Comparison of ENCODE assay signal across 18 mouse cellular contexts in genomic region chr9:45919895-45920294, GRCm38 (mm10). TPM values are rescaled to one million over a fixed set of nuclear protein-coding genes. Genes with fewer than 3 reads are reported as not detected.
DNase-seq lines count a peak whose midpoint lies in the region; ATAC-seq and TF ChIP-seq lines count a peak whose summit lies in the region.
"Had no signal": no experiment of that assay in that cellular context is flagged by ENCODE, and none has a peak within 500 bp of the region (broad histone marks: within the 10 kb centered on the region; RNA-seq: fewer than 3 reads in every experiment).

No protein-coding gene starts in this region.

- intact Hi-C loops in gastrocnemius, adult 2 months (cut with DNase I), result no loop called here

- no peak for TF ChIP-seq CTCF in gastrocnemius, adult 2 months (IDR thresholded peaks at IDR 0.05)
- TF ChIP-seq CTCF in lung, embryonic 14.5 days (IDR thresholded peaks at IDR 0.05; ENCODE audit: low read depth), result no peak

- no peaks in the 10 kb centered on the region for H3K9me3 ChIP-seq in lung, embryonic 14.5 days (ENCODE audit: low read depth, low read length)
- H3K9me3 ChIP-seq: hindbrain, embryonic 15.5 days; limb, embryonic 12.5 days; liver, embryonic 15.5 days had no signal

- H3K27ac ChIP-seq in gastrocnemius, adult 2 months, result peak overlapping the region; percentile 72
- peak overlapping the region; percentile 26; the same call in 1 of the 2 replicates for H3K27ac ChIP-seq in lung, embryonic 14.5 days (ENCODE audit: low read depth)
- H3K27ac ChIP-seq: hindbrain, embryonic 15.5 days; limb, embryonic 12.5 days; liver, embryonic 15.5 days had no signal

- no peaks in the 10 kb centered on the region for H3K27me3 ChIP-seq in lung, embryonic 14.5 days (ENCODE audit: insufficient read depth, low read length)
- H3K27me3 ChIP-seq: hindbrain, embryonic 15.5 days; limb, embryonic 12.5 days; liver, embryonic 15.5 days; Patski had no signal

- WGBS in lung, embryonic 14.5 days, result 24% methylated on average over 1 of the region's 1 CpGs

- no peaks in the 10 kb centered on the region for H3K4me1 ChIP-seq in lung, embryonic 14.5 days (ENCODE audit: insufficient read depth)
- H3K4me1 ChIP-seq: limb, embryonic 12.5 days; liver, embryonic 15.5 days had no signal

- H3K9ac ChIP-seq in lung, embryonic 14.5 days, result no peak overlapping the region
- H3K9ac ChIP-seq: forebrain, postnatal 0 days; hindbrain, embryonic 15.5 days; limb, embryonic 12.5 days; liver, embryonic 15.5 days had no signal

- DNase-seq in gastrocnemius, adult 2 months, result no peak
- DNase-seq in gastrocnemius, postnatal 10 days, result no peak
- DNase-seq in lung, embryonic 14.5 days, result peak; percentile 40
- DNase-seq in lung, postnatal 14 days, result no peak
- peak; percentile 35 for DNase-seq in urinary bladder, postnatal 14 days (ENCODE audit: low spot score)
- DNase-seq in urinary bladder, postnatal 4 days (ENCODE audit: low spot score in 2 of 2), result no peak
- DNase-seq in cerebellum, postnatal 10 days, result no peak
- DNase-seq: cerebellum, adult 8-10 months; forebrain, postnatal 0 days; gastrocnemius, postnatal 14 days; heart, postnatal 10 days had no signal

- no peak overlapping the region for H3K4me3 ChIP-seq in gastrocnemius, adult 2 months
- no peak overlapping the region for H3K4me3 ChIP-seq in lung, embryonic 14.5 days (ENCODE audit: low read depth, low read length)
- H3K4me3 ChIP-seq: hindbrain, embryonic 15.5 days; limb, embryonic 12.5 days; liver, embryonic 15.5 days; myocyte had no signal

- ATAC-seq in lung, embryonic 14.5 days (ENCODE audit: insufficient read depth), result peak; percentile 60; the same call in 1 of the 2 replicates
- no peak for ATAC-seq in inflammation-experienced regulatory T-cells, adult 6 months
- ATAC-seq: forebrain, postnatal 0 days; Patski had no signal

- peaks cover 55% of the 10 kb centered on the region for H3K36me3 ChIP-seq in lung, embryonic 14.5 days (ENCODE audit: insufficient read depth)

- H3K4me2 ChIP-seq in lung, embryonic 14.5 days, result no peak overlapping the region
- H3K4me2 ChIP-seq: hindbrain, embryonic 15.5 days; limb, embryonic 12.5 days; liver, embryonic 15.5 days; midbrain, embryonic 11.5 days had no signal

RNA-seq across cellular contexts. Expression of gene Rnf214, which starts 13.2 kb away (rescaled TPM):
- total RNA-seq in gastrocnemius, adult 2 months (2021), result 10 to 100 TPM; 25.3 to 31.0 TPM
- total RNA-seq in gastrocnemius, postnatal 10 days (2021), result 10 to 100 TPM; 26.8 to 31.6 TPM
- polyA plus RNA-seq in lung, embryonic 14.5 days (2014; fragmentation: Nextera tagmentation; extraction: Ambion mirVana), result 52.6 and 54.4 TPM in 2 replicates
- polyA plus RNA-seq in inflammation-experienced regulatory T-cells, adult 6 months (2017; shearing (Covaris generic)), result 10 to 100 TPM; 22.5 to 42.6 (median 30.6) TPM

RNA-seq across cellular contexts. Expression of gene Pcsk7, which starts 13.6 kb away (rescaled TPM):
- 10 to 100 TPM in 1 of 2 experiments, 1 to 10 TPM in 1; 9.3 to 12.3 TPM for total RNA-seq in gastrocnemius, adult 2 months (2021)
- 10 to 100 TPM; 13.3 to 17.3 TPM for total RNA-seq in gastrocnemius, postnatal 10 days (2021)
- polyA plus RNA-seq in lung, embryonic 14.5 days (2014; fragmentation: Nextera tagmentation; extraction: Ambion mirVana), result 18.5 and 19.2 TPM in 2 replicates
- polyA plus RNA-seq in inflammation-experienced regulatory T-cells, adult 6 months (2017; shearing (Covaris generic)), result 10 to 100 TPM; 13.3 to 17.7 (median 17.4) TPM

RNA-seq across cellular contexts. Expression of gene Tagln, which starts 16.0 kb away (rescaled TPM):
- 10 to 100 TPM; 38.5 to 49.2 TPM for total RNA-seq in gastrocnemius, adult 2 months (2021)
- 10 to 100 TPM; 53.6 to 64.6 TPM for total RNA-seq in gastrocnemius, postnatal 10 days (2021)
- 147 and 150 TPM in 2 replicates for polyA plus RNA-seq in lung, embryonic 14.5 days (2014; fragmentation: Nextera tagmentation; extraction: Ambion mirVana)
- polyA plus RNA-seq in inflammation-experienced regulatory T-cells, adult 6 months (2017; shearing (Covaris generic)), result 1 to 10 TPM in 2 of 3 experiments, under 1 TPM in 1; 0.40 to 2.2 (median 1.1) TPM

RNA-seq across cellular contexts. Expression of gene Sidt2, which starts 35.2 kb away (rescaled TPM):
- total RNA-seq in gastrocnemius, adult 2 months (2021), result 10 to 100 TPM; 66.2 to 72.2 TPM
- 10 to 100 TPM; 57.8 to 58.2 TPM for total RNA-seq in gastrocnemius, postnatal 10 days (2021)
- 29.9 and 34.3 TPM in 2 replicates for polyA plus RNA-seq in lung, embryonic 14.5 days (2014; fragmentation: Nextera tagmentation; extraction: Ambion mirVana)
- 10 to 100 TPM; 27.0 to 48.9 (median 35.8) TPM for polyA plus RNA-seq in inflammation-experienced regulatory T-cells, adult 6 months (2017; shearing (Covaris generic))

Comparison
In these comparisons a context has a peak if more than half of its experiments do, and no peak if none do; other contexts are left out.
1. DNase-seq: peak in lung, embryonic 14.5 days (single experiment) and urinary bladder, postnatal 14 days (single experiment); none in gastrocnemius, adult 2 months (single experiment), gastrocnemius, postnatal 10 days (single experiment), lung, postnatal 14 days (single experiment), urinary bladder, postnatal 4 days (0 of 2) and cerebellum, postnatal 10 days (0 of 2).